Mouse (Mus musculus) kidney, postnatal 36 days (tissue): ENCODE measurements at regions not wholly inside any gene's neighbourhood (a gene's known extent, or its start where the extent isn't known, plus 50 kb on each side); places are given as distances from the start of the nearest gene placed in this dataset.
"Not testable (repeated sequence)": the region's sequence is repeated elsewhere in the genome, so short reads cannot be mapped to it uniquely, and the experiment has no call there.

Source experiments
- DNase-seq, 2 experiments: peaks; one replicate each; pipeline ENCODE4 v3.0.0; 2021 to 2022; ENCODE audit warnings: mixed read lengths in 2 of 2

- DNase-seq = no peak
These were observed 123.0 kb downstream of the Sgo2b start for GRCm38 (mm10) chr8:63829096-63829495.

- DNase-seq = no peak
These were observed 123.9 kb downstream of the Sgo2b start for GRCm38 (mm10) chr8:63828141-63828540.

DNA sequence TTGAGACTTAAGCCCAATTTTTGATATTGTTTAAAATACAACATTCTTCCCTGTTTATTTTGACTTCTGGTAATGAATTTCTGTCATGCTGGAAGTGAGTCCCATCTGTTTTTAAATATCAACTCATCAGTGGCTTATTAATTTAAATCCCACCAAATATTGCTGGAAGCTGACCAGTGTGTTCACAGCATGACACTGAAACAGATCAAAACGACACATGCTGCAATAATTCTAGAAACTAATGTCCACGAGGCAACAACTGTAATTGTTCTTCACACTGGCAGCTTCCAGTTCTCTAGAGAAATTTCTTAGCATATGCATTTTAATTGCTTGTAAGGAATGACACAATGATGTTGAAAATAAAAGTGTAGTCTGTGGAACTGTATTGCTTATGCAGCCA is 167.6 kb downstream of the Sgo2b start:
- DNase-seq = no peak

GRCm38 (mm10) chr8:63760891-63761290 is 191.2 kb downstream of the Sgo2b start:
- no peak for DNase-seq

GRCm38 (mm10) chr8:63759931-63760330 is 192.1 kb downstream of the Sgo2b start:
- DNase-seq = not testable (repeated sequence)

GRCm38 (mm10) chr8:63755236-63755635 is 196.8 kb downstream of the Sgo2b start:
- peak in 1 of 2 experiments; percentile 3 for DNase-seq

- no peak for DNase-seq
These were observed 197.2 kb downstream of the Sgo2b start for GRCm38 (mm10) chr8:63754812-63755211.

DNA sequence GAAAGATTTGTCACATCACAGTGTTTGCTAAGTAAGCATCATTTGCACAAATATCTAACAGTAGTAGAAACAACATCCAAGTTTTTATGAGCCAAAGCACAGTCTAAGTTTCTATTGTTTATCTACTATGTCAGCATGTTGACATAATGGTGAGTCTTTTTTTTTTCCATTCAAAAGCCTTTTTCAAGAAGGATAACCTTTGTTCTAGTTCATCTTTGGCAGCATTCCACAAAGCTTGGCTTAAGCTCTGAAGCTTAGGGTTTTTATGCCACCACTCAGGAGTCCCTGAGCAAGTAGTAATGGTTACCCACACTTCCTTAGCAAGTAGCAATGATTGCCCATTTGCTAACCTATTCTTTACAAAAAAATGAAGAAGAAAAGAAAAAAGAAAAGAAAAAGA is 198.8 kb downstream of the Sgo2b start:
- DNase-seq = peak; percentile 27 to 29

GRCm38 (mm10) chr8:63734411-63734810 is 217.6 kb downstream of the Sgo2b start:
- no peak for DNase-seq

DNA sequence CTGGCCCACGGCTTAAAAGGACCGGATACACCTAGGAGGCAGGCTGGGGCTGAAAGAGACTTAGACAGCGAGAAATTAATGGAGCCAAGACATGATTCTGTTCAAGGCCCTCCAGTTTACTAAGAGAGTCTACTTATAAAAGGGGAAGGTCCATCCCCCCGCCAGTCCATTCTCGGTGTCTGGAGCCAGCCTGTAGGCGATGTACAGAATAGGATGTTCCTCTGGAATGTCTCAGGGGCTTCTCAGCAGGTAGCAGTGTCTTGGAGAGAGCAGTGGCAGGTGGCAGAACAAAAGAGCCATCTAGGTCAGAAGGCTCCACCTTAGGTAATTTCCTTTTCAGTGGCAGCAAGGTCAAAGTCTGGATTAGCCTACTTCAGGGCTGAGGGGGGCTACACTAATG is 221.3 kb downstream of the Sgo2b start:
- DNase-seq = not testable (repeated sequence)
